In the genomic region with DNA sequence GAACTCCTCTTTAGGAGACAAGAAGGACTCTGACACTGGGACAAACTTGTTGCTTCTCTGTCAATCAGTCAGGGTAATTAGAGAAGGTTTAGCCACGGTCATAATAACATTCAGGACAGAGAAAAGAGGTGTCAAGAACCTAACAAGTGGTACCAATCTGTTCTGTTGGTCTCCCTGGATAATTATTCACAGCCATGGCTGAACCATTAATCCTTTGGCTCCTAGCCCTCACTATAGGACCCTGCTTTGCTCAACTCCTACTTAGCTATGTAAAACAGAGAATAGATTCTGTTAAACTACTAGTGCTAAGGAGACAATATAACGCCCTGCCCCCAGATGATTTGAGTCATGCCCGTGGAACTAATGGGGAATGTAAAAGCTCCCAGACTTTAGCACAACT, we compare ENCODE assay signal across 20 mouse cellular contexts. TPM values are rescaled to one million over a fixed set of nuclear protein-coding genes. Genes with fewer than 3 reads are reported as not detected.
DNase-seq lines count a peak whose midpoint lies in the region; ATAC-seq and TF ChIP-seq lines count a peak whose summit lies in the region.
"Had no signal": no experiment of that assay in that cellular context is flagged by ENCODE, and none has a peak within 500 bp of the region (broad histone marks: within the 10 kb centered on the region; RNA-seq: fewer than 3 reads in every experiment).

No protein-coding gene starts in this region.

- H3K4me3 ChIP-seq in forebrain, embryonic 14.5 days (ENCODE audit: low read depth, low read length) = no peak overlapping the region
- no peak overlapping the region for H3K4me3 ChIP-seq in forebrain, postnatal 0 days (ENCODE audit: low read depth, low read length)
- H3K4me3 ChIP-seq: embryonic facial prominence, embryonic 13.5 days; forebrain, embryonic 12.5 days; heart, embryonic 13.5 days; hindbrain, embryonic 15.5 days had no signal

- no peak for TF ChIP-seq CTCF in forebrain, postnatal 0 days (IDR thresholded peaks at IDR 0.05; ENCODE audit: low read depth)

- WGBS in forebrain, embryonic 14.5 days = 47% methylated on average over 3 of the region's 3 CpGs
- WGBS in forebrain, postnatal 0 days = 43% methylated on average over 3 of the region's 3 CpGs

- intact Hi-C loops in left cerebral cortex, postnatal 25 days (cut with DNase I) = loop anchor here (10.0 kb wide), 1 partner anchor 271 kb away; no protein-coding TSS in a partner anchor

- no peaks in the 10 kb centered on the region for H3K9me3 ChIP-seq in forebrain, embryonic 14.5 days (replicated peaks; ENCODE audit: control insufficient read depth, low read length)
- no peaks in the 10 kb centered on the region for H3K9me3 ChIP-seq in forebrain, postnatal 0 days (ENCODE audit: low read length)
- H3K9me3 ChIP-seq: embryonic facial prominence, embryonic 13.5 days; forebrain, embryonic 12.5 days; G1E; heart, embryonic 13.5 days; hindbrain, embryonic 15.5 days had no signal

- H3K4me2 ChIP-seq in forebrain, embryonic 14.5 days (ENCODE audit: low read length) = no peak overlapping the region
- no peak overlapping the region for H3K4me2 ChIP-seq in forebrain, postnatal 0 days (ENCODE audit: low read depth)
- H3K4me2 ChIP-seq: embryonic facial prominence, embryonic 13.5 days; forebrain, embryonic 12.5 days; heart, embryonic 13.5 days; hindbrain, embryonic 15.5 days had no signal

- no peak overlapping the region for H3K9ac ChIP-seq in forebrain, embryonic 14.5 days (ENCODE audit: low read length)
- no peak overlapping the region for H3K9ac ChIP-seq in forebrain, postnatal 0 days
- H3K9ac ChIP-seq: embryonic facial prominence, embryonic 13.5 days; forebrain, embryonic 12.5 days; heart, embryonic 13.5 days; hindbrain, embryonic 15.5 days had no signal

- no peaks in the 10 kb centered on the region for H3K36me3 ChIP-seq in forebrain, embryonic 14.5 days (ENCODE audit: control insufficient read depth, insufficient read depth, low read length)
- H3K36me3 ChIP-seq in forebrain, postnatal 0 days (ENCODE audit: insufficient read depth) = no peaks in the 10 kb centered on the region
- H3K36me3 ChIP-seq: embryonic facial prominence, embryonic 13.5 days; forebrain, embryonic 12.5 days; G1E; heart, embryonic 13.5 days; hindbrain, embryonic 15.5 days had no signal

- H3K27me3 ChIP-seq in forebrain, embryonic 14.5 days (replicated peaks; ENCODE audit: control insufficient read depth, insufficient read depth, low read length) = no peaks in the 10 kb centered on the region
- no peaks in the 10 kb centered on the region for H3K27me3 ChIP-seq in forebrain, postnatal 0 days (ENCODE audit: insufficient read depth, low read length)
- H3K27me3 ChIP-seq: embryonic facial prominence, embryonic 13.5 days; forebrain, embryonic 12.5 days; heart, embryonic 13.5 days; hindbrain, embryonic 15.5 days had no signal

- peak; percentile 10 for DNase-seq in forebrain, embryonic 14.5 days (ENCODE audit: low spot score)
- no peak for DNase-seq in forebrain, postnatal 0 days
- DNase-seq in kidney, adult 9 months = peak; percentile 90
- DNase-seq in kidney, postnatal 10 days = peak; percentile 9
- no peak for DNase-seq in layer of hippocampus, adult 9-11 months
- no peak for DNase-seq in left cerebral cortex, postnatal 25 days (ENCODE audit: low spot score in 2 of 2)
- no peak for DNase-seq in left cerebral cortex, adult 18-20 months (ENCODE audit: low spot score in 2 of 2)
- DNase-seq: adrenal gland, postnatal 10 days; B cell, adult 2 months; cerebellum, adult 11-12 months; cerebellum, adult 9-10 months; cerebellum, postnatal 25 days; gastrocnemius, postnatal 36 days; heart, postnatal 36 days had no signal

- H3K27ac ChIP-seq in forebrain, embryonic 14.5 days (ENCODE audit: low read depth, low read length) = no peak overlapping the region
- no peak overlapping the region for H3K27ac ChIP-seq in forebrain, postnatal 0 days (ENCODE audit: low read depth, low read length)
- H3K27ac ChIP-seq: embryonic facial prominence, embryonic 13.5 days; forebrain, embryonic 12.5 days; heart, embryonic 13.5 days; hindbrain, embryonic 15.5 days had no signal

- no peaks in the 10 kb centered on the region for H3K4me1 ChIP-seq in forebrain, embryonic 14.5 days (ENCODE audit: control insufficient read depth, insufficient read depth, low read length)
- H3K4me1 ChIP-seq in forebrain, postnatal 0 days (ENCODE audit: insufficient read depth) = no peaks in the 10 kb centered on the region
- H3K4me1 ChIP-seq: embryonic facial prominence, embryonic 13.5 days; forebrain, embryonic 12.5 days; heart, embryonic 13.5 days; hindbrain, embryonic 15.5 days had no signal

- ATAC-seq in forebrain, embryonic 14.5 days = no peak
- ATAC-seq in forebrain, postnatal 0 days = no peak
- ATAC-seq: CD4-positive, CD25-positive, alpha-beta regulatory T cell, adult 4 months had no signal

RNA-seq across cellular contexts. Expression of gene Eif2b5, which starts 12.6 kb away (rescaled TPM):
- polyA plus RNA-seq in forebrain, embryonic 14.5 days (2014; fragmentation: Nextera tagmentation; extraction: Ambion mirVana) = 90.3 and 92.1 TPM in 2 replicates
- total RNA-seq in forebrain, postnatal 0 days (2014; rRNA removed) = 91.3 and 102 TPM in 2 replicates
- polyA plus RNA-seq in forebrain, postnatal 0 days (2015; fragmentation: Nextera tagmentation; extraction: Ambion mirVana) = 70.8 and 77.6 TPM in 2 replicates
- 10 to 100 TPM; 60.8 to 61.7 TPM for total RNA-seq in left cerebral cortex, postnatal 25 days (2021)
- 10 to 100 TPM; 55.8 to 65.4 TPM for total RNA-seq in left cerebral cortex, adult 18-20 months (2021)

RNA-seq across cellular contexts. Expression of gene Dvl3, which starts 30.7 kb away (rescaled TPM):
- polyA plus RNA-seq in forebrain, embryonic 14.5 days (2014; fragmentation: Nextera tagmentation; extraction: Ambion mirVana) = 25.3 and 26.0 TPM in 2 replicates
- 21.1 and 28.6 TPM in 2 replicates for total RNA-seq in forebrain, postnatal 0 days (2014; rRNA removed)
- 23.9 and 25.8 TPM in 2 replicates for polyA plus RNA-seq in forebrain, postnatal 0 days (2015; fragmentation: Nextera tagmentation; extraction: Ambion mirVana)
- 10 to 100 TPM; 70.9 to 72.1 TPM for total RNA-seq in left cerebral cortex, postnatal 25 days (2021)
- total RNA-seq in left cerebral cortex, adult 18-20 months (2021) = 10 to 100 TPM; 57.0 to 57.5 TPM

RNA-seq across cellular contexts. Expression of gene Ap2m1, which starts 49.2 kb away (rescaled TPM):
- polyA plus RNA-seq in forebrain, embryonic 14.5 days (2014; fragmentation: Nextera tagmentation; extraction: Ambion mirVana) = 1,206 and 1,335 TPM in 2 replicates
- 958 and 994 TPM in 2 replicates for total RNA-seq in forebrain, postnatal 0 days (2014; rRNA removed)
- polyA plus RNA-seq in forebrain, postnatal 0 days (2015; fragmentation: Nextera tagmentation; extraction: Ambion mirVana) = 1,434 and 1,486 TPM in 2 replicates
- 100 to 1,000 TPM; 900 to 913 TPM for total RNA-seq in left cerebral cortex, postnatal 25 days (2021)
- 100 to 1,000 TPM; 826 to 873 TPM for total RNA-seq in left cerebral cortex, adult 18-20 months (2021)

RNA-seq across cellular contexts. Expression of gene Abcc5, which starts 59.9 kb away (rescaled TPM):
- polyA plus RNA-seq in forebrain, embryonic 14.5 days (2014; fragmentation: Nextera tagmentation; extraction: Ambion mirVana) = 96.7 and 120 TPM in 2 replicates
- 74.3 and 79.8 TPM in 2 replicates for total RNA-seq in forebrain, postnatal 0 days (2014; rRNA removed)
- 58.7 and 71.6 TPM in 2 replicates for polyA plus RNA-seq in forebrain, postnatal 0 days (2015; fragmentation: Nextera tagmentation; extraction: Ambion mirVana)
- total RNA-seq in left cerebral cortex, postnatal 25 days (2021) = 100 to 1,000 TPM; 209 to 242 TPM
- total RNA-seq in left cerebral cortex, adult 18-20 months (2021) = 100 to 1,000 TPM; 208 to 216 TPM

Comparison
In these comparisons a context has a peak if more than half of its experiments do, and no peak if none do; other contexts are left out.
1. DNase-seq: peak in forebrain, embryonic 14.5 days (single experiment), kidney, adult 9 months (single experiment) and kidney, postnatal 10 days (single experiment); none in forebrain, postnatal 0 days (single experiment), layer of hippocampus, adult 9-11 months (single experiment), left cerebral cortex, postnatal 25 days (0 of 2) and left cerebral cortex, adult 18-20 months (0 of 2).